Comparison of ENCODE assay signal across 22 mouse cellular contexts in genomic region chr5:108369964-108370363, GRCm38 (mm10). TPM values are rescaled to one million over a fixed set of nuclear protein-coding genes. Genes with fewer than 3 reads are reported as not detected.
DNase-seq lines count a peak whose midpoint lies in the region; ATAC-seq and TF ChIP-seq lines count a peak whose summit lies in the region.
"Had no signal": no experiment of that assay in that cellular context is flagged by ENCODE, and none has a peak within 500 bp of the region (broad histone marks: within the 10 kb centered on the region; RNA-seq: fewer than 3 reads in every experiment).

No protein-coding gene starts in this region.

- WGBS in limb, embryonic 11.5 days: 3% methylated on average over 6 of the region's 6 CpGs
- 6% methylated on average over 6 of the region's 6 CpGs for WGBS in limb, embryonic 10.5 days
- 16% methylated on average over 6 of the region's 6 CpGs for WGBS in olfactory bulb, adult 2 months
- 4% methylated on average over 6 of the region's 6 CpGs for WGBS in liver, postnatal 0 days (ENCODE audit: insufficient replicate concordance)

- H3K4me1 ChIP-seq in limb, embryonic 11.5 days (ENCODE audit: control insufficient read depth, insufficient read depth, low read length): peaks cover 18% of the 10 kb centered on the region
- peaks cover 29% of the 10 kb centered on the region for H3K4me1 ChIP-seq in limb, embryonic 10.5 days
- peaks cover 16% of the 10 kb centered on the region for H3K4me1 ChIP-seq in olfactory bulb, adult 2 months (ENCODE audit: control insufficient read depth, insufficient read depth, low read length)
- peaks cover 21% of the 10 kb centered on the region for H3K4me1 ChIP-seq in liver, postnatal 0 days (ENCODE audit: insufficient read depth)

- no peak overlapping the region for H3K4me2 ChIP-seq in limb, embryonic 11.5 days (ENCODE audit: low read depth, severe bottlenecking)
- no peak overlapping the region for H3K4me2 ChIP-seq in liver, postnatal 0 days (ENCODE audit: low read depth, low read length)

- TF ChIP-seq POLR2A in olfactory bulb, adult 2 months (IDR thresholded peaks at IDR 0.05; ENCODE audit: insufficient read depth, low read depth, low read length): no peak

- H3K4me3 ChIP-seq in limb, embryonic 11.5 days (ENCODE audit: low read depth, low read length): no peak overlapping the region
- H3K4me3 ChIP-seq in limb, embryonic 10.5 days: no peak overlapping the region
- H3K4me3 ChIP-seq in olfactory bulb, adult 2 months (ENCODE audit: insufficient read depth, low read depth, low read length): no peak overlapping the region
- no peak overlapping the region for H3K4me3 ChIP-seq in liver, postnatal 0 days (ENCODE audit: low read depth, low read length)

- peak; percentile 8 for DNase-seq in cerebellum, adult 9-11 months
- no peak for DNase-seq in cerebellum, adult 18-20 months
- DNase-seq in limb, embryonic 11.5 days (ENCODE audit: low spot score): peak; percentile 26
- no peak for DNase-seq in limb, embryonic 10.5 days (ENCODE audit: low spot score)
- peak; percentile 13 for DNase-seq in ZHBTc4 (ENCODE audit: low read depth, low spot score)
- no peak for DNase-seq in liver, postnatal 0 days
- DNase-seq: kidney, adult 11 months; spleen, adult 18-20 months; thymus, postnatal 14 days had no signal

- H3K36me3 ChIP-seq in limb, embryonic 11.5 days (ENCODE audit: control insufficient read depth, insufficient read depth, low read length): no peaks in the 10 kb centered on the region
- H3K36me3 ChIP-seq in limb, embryonic 10.5 days: no peaks in the 10 kb centered on the region
- H3K36me3 ChIP-seq in liver, postnatal 0 days (replicated peaks; ENCODE audit: insufficient read depth, low read length): no peaks in the 10 kb centered on the region
- H3K36me3 ChIP-seq: hindbrain, embryonic 13.5 days; limb, embryonic 12.5 days had no signal

- peaks cover 67% of the 10 kb centered on the region for H3K27me3 ChIP-seq in limb, embryonic 11.5 days (ENCODE audit: control insufficient read depth, insufficient read depth, low read length)
- peaks cover 94% of the 10 kb centered on the region for H3K27me3 ChIP-seq in limb, embryonic 10.5 days (ENCODE audit: low read depth, poor library complexity, severe bottlenecking)
- peaks cover 66% of the 10 kb centered on the region for H3K27me3 ChIP-seq in liver, postnatal 0 days (ENCODE audit: insufficient read depth, low read length)

- ATAC-seq in limb, embryonic 11.5 days (ENCODE audit: insufficient number of reproducible peaks, low FRiP score, low TSS enrichment, low read depth): no peak
- ATAC-seq in liver, postnatal 0 days: no peak
- ATAC-seq: forebrain, embryonic 14.5 days; Patski had no signal

- H3K9me3 ChIP-seq in limb, embryonic 11.5 days (ENCODE audit: control insufficient read depth, low read length): no peaks in the 10 kb centered on the region
- no peaks in the 10 kb centered on the region for H3K9me3 ChIP-seq in limb, embryonic 10.5 days (replicated peaks)
- no peaks in the 10 kb centered on the region for H3K9me3 ChIP-seq in liver, postnatal 0 days (ENCODE audit: low read length)
- H3K9me3 ChIP-seq: hindbrain, embryonic 13.5 days; limb, embryonic 12.5 days had no signal

- H3K27ac ChIP-seq in limb, embryonic 11.5 days (replicated peaks; ENCODE audit: low read depth, low read length): no peak overlapping the region
- H3K27ac ChIP-seq in limb, embryonic 10.5 days: no peak overlapping the region
- H3K27ac ChIP-seq in olfactory bulb, adult 2 months (ENCODE audit: insufficient read depth, low read depth, low read length): peak overlapping the region; percentile 5; the same call in 1 of the 2 replicates
- H3K27ac ChIP-seq in liver, postnatal 0 days (ENCODE audit: low read depth): no peak overlapping the region
- H3K27ac ChIP-seq: hindbrain, embryonic 13.5 days; limb, embryonic 12.5 days had no signal

- no peak for TF ChIP-seq EP300 in liver, postnatal 0 days (IDR thresholded peaks at IDR 0.05; ENCODE audit: low read depth)

- TF ChIP-seq CTCF in olfactory bulb, adult 2 months (IDR thresholded peaks at IDR 0.05; ENCODE audit: insufficient read depth, low read depth, low read length): no peak
- no peak for TF ChIP-seq CTCF in liver, postnatal 0 days (IDR thresholded peaks at IDR 0.05; ENCODE audit: low read depth)

- no peak overlapping the region for H3K9ac ChIP-seq in limb, embryonic 11.5 days (ENCODE audit: low read length)
- no peak overlapping the region for H3K9ac ChIP-seq in liver, postnatal 0 days (replicated peaks)
- H3K9ac ChIP-seq: limb, embryonic 12.5 days had no signal

RNA-seq across cellular contexts. Expression of gene Gm42517, which starts 2.2 kb away (rescaled TPM):
- not detected in 2 replicates for polyA plus RNA-seq in limb, embryonic 11.5 days (2014; fragmentation: Nextera tagmentation; extraction: Ambion mirVana)
- not detected in 2 replicates for polyA plus RNA-seq in limb, embryonic 10.5 days (2016; fragmentation: Nextera tagmentation; extraction: Ambion mirVana)
- not detected in 2 replicates for polyA plus RNA-seq in olfactory bulb, adult 2 months (2012; ENCODE audit: insufficient read depth, insufficient read length, low replicate concordance, missing spikeins)
- polyA plus RNA-seq in liver, postnatal 0 days (2015; fragmentation: Nextera tagmentation; extraction: Ambion mirVana): 0.14 TPM in 1 of 2 replicates, not detected in the other
- polyA plus RNA-seq: embryonic facial prominence, embryonic 11.5 days; heart, embryonic 16.5 days; kidney, embryonic 14.5 days; limb, embryonic 12.5 days; liver, embryonic 16.5 days; lung, embryonic 16.5 days; stomach, embryonic 16.5 days had no signal

RNA-seq across cellular contexts. Expression of gene Pde6b, which starts 18.2 kb away (rescaled TPM):
- polyA plus RNA-seq in limb, embryonic 11.5 days (2014; fragmentation: Nextera tagmentation; extraction: Ambion mirVana): 0.13 and 0.34 TPM in 2 replicates
- 0.11 and 0.34 TPM in 2 replicates for polyA plus RNA-seq in limb, embryonic 10.5 days (2016; fragmentation: Nextera tagmentation; extraction: Ambion mirVana)
- not detected in 2 replicates for polyA plus RNA-seq in olfactory bulb, adult 2 months (2012; ENCODE audit: insufficient read depth, insufficient read length, low replicate concordance, missing spikeins)
- polyA plus RNA-seq in liver, postnatal 0 days (2015; fragmentation: Nextera tagmentation; extraction: Ambion mirVana): 0.06 and 0.15 TPM in 2 replicates
- polyA plus RNA-seq: embryonic facial prominence, embryonic 11.5 days; forebrain, embryonic 14.5 days; liver, embryonic 16.5 days; neural tube, embryonic 14.5 days; urinary bladder, adult 2 months had no signal

RNA-seq across cellular contexts. Expression of gene Pigg, which starts 57.6 kb away (rescaled TPM):
- 3.1 and 3.6 TPM in 2 replicates for polyA plus RNA-seq in limb, embryonic 11.5 days (2014; fragmentation: Nextera tagmentation; extraction: Ambion mirVana)
- 6.1 TPM in 2 replicates for polyA plus RNA-seq in limb, embryonic 10.5 days (2016; fragmentation: Nextera tagmentation; extraction: Ambion mirVana)
- polyA plus RNA-seq in olfactory bulb, adult 2 months (2012; ENCODE audit: insufficient read depth, insufficient read length, low replicate concordance, missing spikeins): not detected in 2 replicates
- 1.7 and 1.9 TPM in 2 replicates for polyA plus RNA-seq in liver, postnatal 0 days (2015; fragmentation: Nextera tagmentation; extraction: Ambion mirVana)

Comparison
In these comparisons a context has a peak if more than half of its experiments do, and no peak if none do; other contexts are left out.
1. DNase-seq: peak in cerebellum, adult 9-11 months (single experiment), limb, embryonic 11.5 days (single experiment) and ZHBTc4 (single experiment); none in cerebellum, adult 18-20 months (0 of 2), limb, embryonic 10.5 days (single experiment) and liver, postnatal 0 days (single experiment).